Mouse (Mus musculus): ENCODE measurements around the gene Auts2.

DNA sequence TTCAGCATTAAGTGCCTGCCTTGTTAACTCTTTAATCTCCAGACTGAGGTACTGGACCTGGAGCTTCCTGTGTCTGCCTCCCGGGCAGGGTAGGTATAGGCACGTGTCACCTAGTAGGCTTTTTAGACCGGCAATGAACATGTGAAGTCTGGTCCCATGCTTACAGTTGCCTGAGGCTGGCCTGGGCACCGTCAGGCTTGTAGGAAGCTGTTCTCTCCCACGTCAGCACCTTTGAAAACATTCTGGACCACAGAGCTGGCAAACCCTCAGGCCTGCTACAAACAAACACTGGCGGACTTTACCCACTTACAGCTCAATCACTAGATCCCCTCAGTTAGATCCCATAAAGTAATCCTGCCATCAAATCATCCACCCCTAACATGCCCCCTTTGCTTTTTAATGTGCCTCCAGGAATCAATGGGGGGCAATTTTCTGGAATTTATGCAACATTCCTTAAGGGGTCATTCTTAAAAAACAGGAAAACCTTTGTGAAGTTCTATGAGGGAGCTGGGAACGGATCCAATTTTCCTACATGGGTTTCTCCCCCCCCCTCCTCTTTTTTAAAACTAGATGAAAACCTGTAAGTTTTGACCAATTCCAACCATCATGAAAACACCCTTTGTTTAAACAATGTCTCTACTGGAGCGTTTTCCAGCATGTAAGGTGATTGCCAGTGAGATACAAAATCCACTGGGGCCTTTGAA is 692.4 kb downstream of the Auts2 start:
- TF ChIP-seq CTCF (conservative IDR thresholded peaks at IDR 0.05 in 1 of 2, IDR thresholded peaks at IDR 0.05 in 1 of 2; ENCODE audit: low read depth in 2 of 2, low read length in 2 of 2) (no peak), POLR2A (IDR thresholded peaks at IDR 0.05; ENCODE audit: low read depth, low read length) (no peak), EP300 (IDR thresholded peaks at IDR 0.05; ENCODE audit: low read length) (no peak), SMC3 (IDR thresholded peaks at IDR 0.05; ENCODE audit: low read depth, low read length) (no peak), MYC (IDR thresholded peaks at IDR 0.05; ENCODE audit: low read depth, low read length) (no peak), HCFC1 (IDR thresholded peaks at IDR 0.05; ENCODE audit: low read depth, low read length) (no peak)

All from CH12.LX (cell line).